Comparison of ENCODE assay signal across 27 mouse cellular contexts in the genomic region with DNA sequence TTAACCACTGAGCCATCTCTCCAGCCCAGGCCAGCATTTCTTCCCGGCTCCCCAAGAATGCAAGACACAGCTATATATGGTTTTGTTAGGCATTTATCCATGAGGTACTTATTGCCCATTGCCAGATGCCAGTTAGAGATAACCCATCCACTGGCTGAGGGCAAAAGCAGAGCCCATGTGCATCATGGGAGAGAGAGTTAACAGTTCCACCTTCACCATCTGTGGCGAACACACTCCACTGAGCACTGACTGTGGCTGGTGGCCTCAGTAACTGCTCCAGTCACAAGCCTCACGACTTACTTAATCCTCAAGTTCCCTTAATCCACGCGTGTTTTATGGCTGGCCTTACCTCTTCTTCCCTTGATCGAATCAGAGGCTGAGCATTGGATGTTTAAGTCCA. TPM values are rescaled to one million over a fixed set of nuclear protein-coding genes. Genes with fewer than 3 reads are reported as not detected.
DNase-seq lines count a peak whose midpoint lies in the region; ATAC-seq lines count a peak whose summit lies in the region.
"Had no signal": no experiment of that assay in that cellular context is flagged by ENCODE, and none has a peak within 500 bp of the region (broad histone marks: within the 10 kb centered on the region; RNA-seq: fewer than 3 reads in every experiment).

No protein-coding gene starts in this region.

- DNase-seq in CD4-positive helper T cell, adult 2 months (ENCODE audit: low read depth, low spot score), result peak; percentile 39
- DNase-seq in lung, postnatal 10 days, result no peak
- DNase-seq in frontal cortex, postnatal 25 days (ENCODE audit: low spot score in 2 of 2), result no peak
- DNase-seq in lung, postnatal 4 days, result no peak
- DNase-seq: adrenal gland, postnatal 25 days; B cell, adult 2 months; cerebellum, adult 8-10 months; gastrocnemius, postnatal 36 days; heart, postnatal 4 days; kidney, postnatal 4 days had no signal

- no peaks in the 10 kb centered on the region for H3K36me3 ChIP-seq in liver, embryonic 15.5 days (replicated peaks)
- H3K36me3 ChIP-seq: embryonic facial prominence, embryonic 15.5 days; forebrain, embryonic 15.5 days; hindbrain, embryonic 15.5 days; lung, embryonic 15.5 days had no signal

- H3K9ac ChIP-seq in liver, embryonic 15.5 days, result no peak overlapping the region
- H3K9ac ChIP-seq: embryonic facial prominence, embryonic 15.5 days; forebrain, embryonic 15.5 days; hindbrain, embryonic 15.5 days; lung, embryonic 15.5 days; midbrain, embryonic 13.5 days had no signal

- H3K9me3 ChIP-seq in liver, embryonic 15.5 days (replicated peaks), result no peaks in the 10 kb centered on the region
- H3K9me3 ChIP-seq: embryonic facial prominence, embryonic 15.5 days; forebrain, embryonic 15.5 days; hindbrain, embryonic 15.5 days; lung, embryonic 15.5 days; midbrain, embryonic 13.5 days had no signal

- 33% methylated on average over 6 of the region's 6 CpGs for whole genome bisulfite sequencing in liver, embryonic 15.5 days (ENCODE audit: insufficient replicate concordance)

- no peak overlapping the region for H3K27ac ChIP-seq in liver, embryonic 15.5 days (replicated peaks)
- H3K27ac ChIP-seq: embryonic facial prominence, embryonic 15.5 days; forebrain, embryonic 15.5 days; hindbrain, embryonic 15.5 days; lung, embryonic 15.5 days; macrophage; midbrain, embryonic 13.5 days had no signal

- no peaks in the 10 kb centered on the region for H3K27me3 ChIP-seq in liver, embryonic 15.5 days
- H3K27me3 ChIP-seq: embryonic facial prominence, embryonic 15.5 days; forebrain, embryonic 15.5 days; hindbrain, embryonic 15.5 days; lung, embryonic 15.5 days; midbrain, embryonic 13.5 days had no signal

- no peak overlapping the region for H3K4me3 ChIP-seq in liver, embryonic 15.5 days (replicated peaks)
- H3K4me3 ChIP-seq: embryonic facial prominence, embryonic 15.5 days; forebrain, embryonic 15.5 days; hindbrain, embryonic 15.5 days; lung, embryonic 15.5 days; midbrain, embryonic 13.5 days had no signal

- peaks cover 34% of the 10 kb centered on the region for H3K4me1 ChIP-seq in liver, embryonic 15.5 days (replicated peaks)
- H3K4me1 ChIP-seq: embryonic facial prominence, embryonic 15.5 days; lung, embryonic 15.5 days had no signal

- ATAC-seq in hematopoietic stem cell, adult 5-6 weeks (replicated peaks in 1 of 2; ENCODE audit: insufficient read depth in 1 of 2, low FRiP score in 2 of 2, low TSS enrichment in 1 of 2, low read depth in 1 of 2, poor library complexity in 2 of 2, severe bottlenecking in 2 of 2), result peak; percentile 44 to 46; a peak in 2 of 4 replicates
- ATAC-seq in liver, embryonic 15.5 days (ENCODE audit: insufficient read depth), result peak; percentile 51; the same call in 1 of the 2 replicates
- peak; percentile 75 for ATAC-seq in megakaryocyte-erythroid progenitor cell, adult 5-6 weeks (replicated peaks; ENCODE audit: low FRiP score, low TSS enrichment, poor library complexity, severe bottlenecking)
- ATAC-seq: forebrain, embryonic 15.5 days; intestine, postnatal 0 days; midbrain, embryonic 13.5 days had no signal

- H3K4me2 ChIP-seq in liver, embryonic 15.5 days, result no peak overlapping the region
- H3K4me2 ChIP-seq: embryonic facial prominence, embryonic 15.5 days; forebrain, embryonic 15.5 days; hindbrain, embryonic 15.5 days; lung, embryonic 15.5 days; midbrain, embryonic 13.5 days had no signal

RNA-seq across cellular contexts. Expression of a gene that starts 9.2 kb away (rescaled TPM):
- total RNA-seq in hematopoietic stem cell, adult 5-6 weeks (2017), result 2.9 TPM in 1 of 2 replicates, not detected in the other
- polyA plus RNA-seq in liver, embryonic 15.5 days (2015; fragmentation: Nextera tagmentation; extraction: Ambion mirVana), result 0.35 and 0.52 TPM in 2 replicates
- not detected in 2 replicates for total RNA-seq in megakaryocyte-erythroid progenitor cell, adult 5-6 weeks (2014; fragmentation: Nextera tagmentation)
- total RNA-seq in megakaryocyte-erythroid progenitor cell, adult 5-6 weeks (2017), result 3.5 and 5.0 TPM in 2 replicates
- total RNA-seq: adrenal gland, postnatal 25 days; gastrocnemius, adult 18-20 months; gastrocnemius, postnatal 36 days; heart, postnatal 4 days; left cerebral cortex, adult 18-20 months; left cerebral cortex, postnatal 36 days had no signal
- polyA plus RNA-seq: brain, embryonic 14.5 days; small intestine, adult 2 months had no signal

RNA-seq across cellular contexts. Expression of a gene that starts 25.3 kb away (rescaled TPM):
- total RNA-seq in hematopoietic stem cell, adult 5-6 weeks (2017), result not detected in 2 replicates
- not detected in 2 replicates for polyA plus RNA-seq in liver, embryonic 15.5 days (2015; fragmentation: Nextera tagmentation; extraction: Ambion mirVana)
- not detected in 2 replicates for total RNA-seq in megakaryocyte-erythroid progenitor cell, adult 5-6 weeks (2014; fragmentation: Nextera tagmentation)
- not detected in 2 replicates for total RNA-seq in megakaryocyte-erythroid progenitor cell, adult 5-6 weeks (2017)
- total RNA-seq: adrenal gland, postnatal 25 days; gastrocnemius, adult 18-20 months; gastrocnemius, postnatal 36 days; heart, postnatal 4 days; left cerebral cortex, adult 18-20 months; left cerebral cortex, postnatal 36 days; neutrophil, adult 5-6 weeks had no signal
- polyA plus RNA-seq: brain, embryonic 14.5 days; embryonic facial prominence, embryonic 15.5 days; forebrain, embryonic 15.5 days; hindbrain, embryonic 15.5 days; intestine, postnatal 0 days; kidney, embryonic 14.5 days; macrophage; midbrain, embryonic 13.5 days had no signal

RNA-seq across cellular contexts. Expression of a gene that starts 42.1 kb away (rescaled TPM):
- total RNA-seq in hematopoietic stem cell, adult 5-6 weeks (2017), result 24.5 and 33.2 TPM in 2 replicates
- 7.3 and 7.5 TPM in 2 replicates for polyA plus RNA-seq in liver, embryonic 15.5 days (2015; fragmentation: Nextera tagmentation; extraction: Ambion mirVana)
- 14.4 and 14.6 TPM in 2 replicates for total RNA-seq in megakaryocyte-erythroid progenitor cell, adult 5-6 weeks (2014; fragmentation: Nextera tagmentation)
- 20.0 and 21.9 TPM in 2 replicates for total RNA-seq in megakaryocyte-erythroid progenitor cell, adult 5-6 weeks (2017)
